Comparison of ENCODE assay signal across 9 mouse cellular contexts in genomic region chr17:86313413-86314139, GRCm38 (mm10).
DNase-seq lines count a peak whose midpoint lies in the region; ATAC-seq and TF ChIP-seq lines count a peak whose summit lies in the region.
"Had no signal": no experiment of that assay in that cellular context is flagged by ENCODE, and none has a peak within 500 bp of the region (broad histone marks: within the 10 kb centered on the region; RNA-seq: fewer than 3 reads in every experiment).

No protein-coding gene starts in this region.

- peak; percentile 94 for DNase-seq in MEL (ENCODE audit: low read depth, low spot score)
- DNase-seq in c-Kit-positive CD71-negative TER-119-negative erythroid progenitor cells, embryonic 14.5 days (ENCODE audit: low read depth), result peak; percentile 33
- DNase-seq in heart, postnatal 10 days, result peak; percentile 73 to 77
- peak; percentile 95 for DNase-seq in lung, embryonic 14.5 days
- DNase-seq in frontal cortex, postnatal 36 days (ENCODE audit: low spot score in 2 of 2), result no peak
- no peak for DNase-seq in neural tube, embryonic 10.5 days (ENCODE audit: extremely low spot score, low spot score)
- DNase-seq in adrenal gland, adult (ENCODE audit: inconsistent age in 2 of 2, low spot score in 1 of 2), result no peak

- 26% methylated on average over 8 of the region's 8 CpGs for WGBS in lung, embryonic 14.5 days
- WGBS in hindbrain, embryonic 16.5 days, result 74% methylated on average over 8 of the region's 8 CpGs

- intact Hi-C loops in heart, postnatal 10 days (cut with DNase I), result no loop called here

- H3K4me2 ChIP-seq in lung, embryonic 14.5 days, result 0 out of 2 replicates have a peak overlapping the region, but pooled peaks have one; percentile 15
- H3K4me2 ChIP-seq in hindbrain, embryonic 16.5 days (ENCODE audit: low read length), result no peak overlapping the region
- H3K4me2 ChIP-seq: hindbrain, embryonic 15.5 days had no signal

- peak overlapping the region; percentile 10 for H3K27ac ChIP-seq in MEL (ENCODE audit: control insufficient read depth, low read depth, low read length)
- H3K27ac ChIP-seq in lung, embryonic 14.5 days (ENCODE audit: low read depth), result peak overlapping the region; percentile 85
- H3K27ac ChIP-seq in hindbrain, embryonic 16.5 days (ENCODE audit: low read depth, low read length), result no peak overlapping the region
- H3K27ac ChIP-seq: hindbrain, embryonic 15.5 days had no signal

- no peak for TF ChIP-seq POLR2A in MEL (IDR thresholded peaks at IDR 0.05; ENCODE audit: control insufficient read depth in 1 of 2, insufficient read depth in 1 of 2, low read depth in 1 of 2, low read length in 2 of 2, poor library complexity in 1 of 2)

- TF ChIP-seq EP300 in MEL (IDR thresholded peaks at IDR 0.05; ENCODE audit: low read depth in 1 of 2, low read length in 2 of 2), result peak; percentile 92 to 97

- H3K36me3 ChIP-seq in MEL (ENCODE audit: control insufficient read depth in 1 of 2, insufficient read depth in 2 of 2, low read length in 2 of 2), result peaks cover 0 to 19% of the 10 kb centered on the region in 2 experiments; a peak in 2 of 4 replicates
- no peaks in the 10 kb centered on the region for H3K36me3 ChIP-seq in lung, embryonic 14.5 days (ENCODE audit: insufficient read depth)
- H3K36me3 ChIP-seq in hindbrain, embryonic 16.5 days (ENCODE audit: control insufficient read depth, insufficient read depth, low read length), result no peaks in the 10 kb centered on the region
- H3K36me3 ChIP-seq: hindbrain, embryonic 15.5 days had no signal

- H3K27me3 ChIP-seq in MEL (ENCODE audit: control insufficient read depth in 1 of 2, insufficient read depth in 2 of 2, low read length in 2 of 2), result no peaks in the 10 kb centered on the region
- no peaks in the 10 kb centered on the region for H3K27me3 ChIP-seq in lung, embryonic 14.5 days (ENCODE audit: insufficient read depth, low read length)
- H3K27me3 ChIP-seq in hindbrain, embryonic 16.5 days (replicated peaks; ENCODE audit: control insufficient read depth, insufficient read depth, low read length), result no peaks in the 10 kb centered on the region
- H3K27me3 ChIP-seq: hindbrain, embryonic 15.5 days had no signal

- no peaks in the 10 kb centered on the region for H3K79me2 ChIP-seq in MEL (ENCODE audit: control insufficient read depth, insufficient read depth, low read length, poor library complexity)

- peaks cover 18% of the 10 kb centered on the region in 2 experiments for H3K4me1 ChIP-seq in MEL (ENCODE audit: control insufficient read depth in 1 of 2, insufficient read depth in 2 of 2, low read length in 2 of 2)
- peaks cover 17% of the 10 kb centered on the region; the same call in 1 of the 2 replicates for H3K4me1 ChIP-seq in lung, embryonic 14.5 days (ENCODE audit: insufficient read depth)
- H3K4me1 ChIP-seq in hindbrain, embryonic 16.5 days (ENCODE audit: control insufficient read depth, insufficient read depth, low read depth, low read length), result peaks cover 8% of the 10 kb centered on the region

- no peak for TF ChIP-seq RAD21 in MEL (IDR thresholded peaks at IDR 0.05; ENCODE audit: low read depth, low read length)

- no peaks in the 10 kb centered on the region for H3K9me3 ChIP-seq in MEL (replicated peaks; ENCODE audit: insufficient read depth, low read length)
- H3K9me3 ChIP-seq in lung, embryonic 14.5 days (ENCODE audit: low read depth, low read length), result no peaks in the 10 kb centered on the region
- no peaks in the 10 kb centered on the region for H3K9me3 ChIP-seq in hindbrain, embryonic 16.5 days (ENCODE audit: control insufficient read depth, low read length)
- H3K9me3 ChIP-seq: hindbrain, embryonic 15.5 days had no signal

- H3K4me3 ChIP-seq in MEL (ENCODE audit: control insufficient read depth in 1 of 2, insufficient read depth in 1 of 2, low read depth in 2 of 2, low read length in 2 of 2), result peak overlapping the region in 1 of 2 experiments; percentile 6; a peak in 1 of 4 replicates
- H3K4me3 ChIP-seq in lung, embryonic 14.5 days (ENCODE audit: low read depth, low read length), result no peak overlapping the region
- no peak overlapping the region for H3K4me3 ChIP-seq in hindbrain, embryonic 16.5 days (ENCODE audit: low read length)
- H3K4me3 ChIP-seq: hindbrain, embryonic 15.5 days had no signal

- H3K9ac ChIP-seq in MEL (ENCODE audit: control insufficient read depth, low read depth, low read length, poor library complexity, severe bottlenecking), result no peak overlapping the region
- H3K9ac ChIP-seq in lung, embryonic 14.5 days, result no peak overlapping the region
- no peak overlapping the region for H3K9ac ChIP-seq in hindbrain, embryonic 16.5 days (ENCODE audit: low read depth, low read length)
- H3K9ac ChIP-seq: hindbrain, embryonic 15.5 days had no signal

- TF ChIP-seq CTCF in MEL (IDR thresholded peaks at IDR 0.05 in 2 of 3, conservative IDR thresholded peaks at IDR 0.05 in 1 of 3; ENCODE audit: control insufficient read depth in 1 of 3, insufficient read depth in 1 of 3, low read depth in 2 of 3, low read length in 3 of 3, poor library complexity in 1 of 3, severe bottlenecking in 1 of 3), result peak in 1 of 3 experiments; percentile 21; a peak in 1 of 6 replicates
- TF ChIP-seq CTCF in lung, embryonic 14.5 days (IDR thresholded peaks at IDR 0.05; ENCODE audit: low read depth), result peak; percentile 38

- peak; percentile 98 for ATAC-seq in lung, embryonic 14.5 days (ENCODE audit: insufficient read depth)
- ATAC-seq in hindbrain, embryonic 16.5 days, result no peak

TF ChIP-seq in MEL, 35 proteins besides CTCF, POLR2A, EP300 and RAD21:
- TF ChIP-seq ELF1 (IDR thresholded peaks at IDR 0.05; ENCODE audit: low read depth, low read length) (peak; percentile 45; the same call in 1 of the 2 replicates), ETS1 (IDR thresholded peaks at IDR 0.05; ENCODE audit: low read depth, low read length) (peak; percentile 99), CHD1 (IDR thresholded peaks at IDR 0.05; ENCODE audit: low read depth, low read length) (no peak), USF1 (IDR thresholded peaks at IDR 0.05; ENCODE audit: low read depth, low read length) (no peak), RCOR1 (IDR thresholded peaks at IDR 0.05; ENCODE audit: low read depth, low read length) (peak; percentile 93), HCFC1 (IDR thresholded peaks at IDR 0.05; ENCODE audit: low read depth, low read length) (peak; percentile 61; the same call in 1 of the 2 replicates), BHLHE40 (IDR thresholded peaks at IDR 0.05; ENCODE audit: borderline replicate concordance, low read depth, low read length) (peak; percentile 57; the same call in 1 of the 2 replicates), MYC (IDR thresholded peaks at IDR 0.05; ENCODE audit: low read depth, low read length) (no peak), JUND (IDR thresholded peaks at IDR 0.05; ENCODE audit: low read depth, low read length) (no peak), NELFE (IDR thresholded peaks at IDR 0.05; ENCODE audit: low read depth, low read length) (no peak), ZC3H11A (IDR thresholded peaks at IDR 0.05; ENCODE audit: low read depth, low read length) (no peak), MYB (IDR thresholded peaks at IDR 0.05; ENCODE audit: low read depth, low read length) (no peak), GABPA (IDR thresholded peaks at IDR 0.05; ENCODE audit: low read depth, low read length) (no peak), SMC3 (IDR thresholded peaks at IDR 0.05; ENCODE audit: low read depth, low read length) (peak; percentile 9; the same call in 1 of the 2 replicates), ZKSCAN1 (IDR thresholded peaks at IDR 0.05; ENCODE audit: low read depth, low read length) (no peak), E2F4 (IDR thresholded peaks at IDR 0.05; ENCODE audit: borderline replicate concordance, low read depth, low read length) (no peak), KAT2A (conservative IDR thresholded peaks at IDR 0.05; ENCODE audit: low read depth, low read length) (no peak), TAL1 (IDR thresholded peaks at IDR 0.05; ENCODE audit: low read length) (peak; percentile 98), MAFK (IDR thresholded peaks at IDR 0.05; ENCODE audit: borderline replicate concordance, low read depth, low read length) (peak; percentile 40; the same call in 1 of the 2 replicates), ZMIZ1 (IDR thresholded peaks at IDR 0.05; ENCODE audit: low read depth, low read length) (no peak), SIN3A (IDR thresholded peaks at IDR 0.05; ENCODE audit: low read length) (peak; percentile 92), MAX (IDR thresholded peaks at IDR 0.05; ENCODE audit: low read length) (no peak), ZNF384 (IDR thresholded peaks at IDR 0.05; ENCODE audit: low read depth, low read length) (no peak), MAZ (IDR thresholded peaks at IDR 0.05; ENCODE audit: low read depth, low read length) (no peak), TBP (IDR thresholded peaks at IDR 0.05; ENCODE audit: low read depth, low read length) (0 out of 2 replicates have a peak, but pooled peaks have one; percentile 55), GATA1 (IDR thresholded peaks at IDR 0.05; ENCODE audit: low read depth, low read length) (peak; percentile 98), UBTF (IDR thresholded peaks at IDR 0.05; ENCODE audit: borderline replicate concordance, insufficient read depth, low read depth, low read length) (0 out of 2 replicates have a peak, but pooled peaks have one; percentile 58), POLR2AphosphoS2 (IDR thresholded peaks at IDR 0.05; ENCODE audit: low read length) (peak; percentile 67; the same call in 1 of the 2 replicates), POLR2AphosphoS5 (IDR thresholded peaks at IDR 0.05; ENCODE audit: borderline replicate concordance, low read depth, low read length) (no peak), TCF12 (IDR thresholded peaks at IDR 0.05; ENCODE audit: low read depth, low read length) (peak; percentile 100), NRF1 (IDR thresholded peaks at IDR 0.05; ENCODE audit: insufficient read depth, low read depth, low read length, poor library complexity, severe bottlenecking) (no peak), MEF2A (IDR thresholded peaks at IDR 0.05; ENCODE audit: extremely low read depth, insufficient replicate concordance, low read depth, low read length, poor library complexity, severe bottlenecking) (no peak), CHD2 (IDR thresholded peaks at IDR 0.05; ENCODE audit: low read length) (no peak), MXI1 (IDR thresholded peaks at IDR 0.05; ENCODE audit: low read depth, low read length) (peak; percentile 39; the same call in 1 of the 2 replicates), USF2 (IDR thresholded peaks at IDR 0.05; ENCODE audit: borderline replicate concordance in 1 of 2, insufficient read depth in 1 of 2, low read depth in 1 of 2, low read length in 2 of 2) (no peak)

Comparison
In these comparisons a context has a peak if more than half of its experiments do, and no peak if none do; other contexts are left out.
1. DNase-seq: peak in MEL (single experiment), c-Kit-positive CD71-negative TER-119-negative erythroid progenitor cells, embryonic 14.5 days (single experiment), heart, postnatal 10 days (2 of 2) and lung, embryonic 14.5 days (single experiment); none in frontal cortex, postnatal 36 days (0 of 2), neural tube, embryonic 10.5 days (single experiment) and adrenal gland, adult (0 of 2).